Mouse (Mus musculus): ENCODE data around the gene Klhdc2. TPM values are rescaled to one million over a fixed set of nuclear protein-coding genes. Genes with fewer than 3 reads are reported as not detected.

Klhdc2 gene
- 148 and 150 TPM in 2 replicates for polyA plus RNA-seq (2015; fragmentation: Nextera tagmentation; extraction: Ambion mirVana)

- H3K27me3 ChIP-seq: no peaks in the 10 kb centered on the region
Measured at GRCm38 (mm10) chr12:69296511-69297410, at the start of gene Klhdc2. Klhdc2 (plus strand) TSS chr12:69296681.

DNA sequence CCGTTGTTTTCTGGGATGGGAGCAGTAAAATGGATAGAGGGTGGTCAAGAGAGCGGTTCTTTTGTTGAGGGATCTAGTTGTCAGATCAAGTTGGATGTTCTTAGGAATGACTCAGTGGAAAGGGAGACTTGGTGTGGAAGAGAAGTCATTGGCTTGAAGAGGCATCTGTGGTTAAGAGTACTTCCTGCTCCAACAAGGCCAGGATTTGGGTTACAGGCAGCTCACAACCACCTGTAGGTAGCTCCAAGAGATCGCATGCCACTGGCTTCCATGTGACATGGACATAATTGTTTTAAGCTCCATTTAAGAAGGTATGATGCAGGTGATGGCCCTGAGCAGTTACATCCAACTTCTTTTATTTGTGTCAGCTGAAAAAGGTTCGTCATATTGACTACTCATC lies 46.7 kb upstream of the Klhdc2 start:
- no peak for ATAC-seq (ENCODE audit: insufficient number of reproducible peaks, insufficient read depth, low FRiP score, low TSS enrichment, low read depth)
- H3K27ac ChIP-seq: no peak overlapping the region
- H3K4me3 ChIP-seq: no peak overlapping the region
- H3K9me3 ChIP-seq: no peaks in the 10 kb centered on the region
- H3K4me2 ChIP-seq: no peak overlapping the region
- no peaks in the 10 kb centered on the region for H3K4me1 ChIP-seq
- no peak overlapping the region for H3K9ac ChIP-seq
- no peaks in the 10 kb centered on the region for H3K36me3 ChIP-seq
- WGBS: 79% methylated on average over 4 of the region's 4 CpGs
- H3K27me3 ChIP-seq: no peaks in the 10 kb centered on the region

More at GRCm38 (mm10) chr12:69296511-69297410, at the start of gene Klhdc2:
- Histone ChIP-seq H3K27ac (peak within 1 kb of the TSS; percentile 96), H3K36me3 (peaks cover 17% of the 10 kb centered on the region), H3K4me3 (peak within 1 kb of the TSS; percentile 90), H3K4me1 (peaks cover 28% of the 10 kb centered on the region), H3K9ac (peak within 1 kb of the TSS; percentile 98), H3K4me2 (peak within 1 kb of the TSS; percentile 73), H3K9me3 (no peaks in the 10 kb centered on the region)
- WGBS: under 1% methylated on average over 90 of the region's 98 CpGs
- peak; percentile 87 for ATAC-seq (ENCODE audit: insufficient number of reproducible peaks, insufficient read depth, low FRiP score, low TSS enrichment, low read depth)

DNA sequence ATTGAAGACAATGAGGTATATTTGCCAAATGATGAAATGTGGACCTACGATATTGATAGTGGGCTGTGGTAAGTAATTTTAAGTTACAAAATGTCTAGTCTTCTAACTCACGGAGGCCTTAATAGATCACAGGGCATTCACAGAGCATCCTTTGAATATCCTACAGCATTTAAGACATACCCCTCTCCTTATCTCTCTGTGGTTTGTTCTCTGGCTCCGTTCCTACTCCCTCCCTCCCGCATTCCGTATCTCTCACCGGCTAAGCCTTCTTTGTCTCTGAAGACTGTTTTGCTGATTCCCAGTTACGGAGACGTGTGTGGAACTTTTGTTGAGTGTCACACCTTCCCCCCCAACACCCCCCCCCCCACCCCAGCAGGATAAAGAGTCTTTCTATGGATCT lies 45.7 kb upstream of the Klhdc2 start:
- no peak overlapping the region for H3K4me3 ChIP-seq
- 82% methylated on average over 8 of the region's 8 CpGs for WGBS
- no peaks in the 10 kb centered on the region for H3K4me1 ChIP-seq
- no peak overlapping the region for H3K4me2 ChIP-seq
- no peak overlapping the region for H3K9ac ChIP-seq
- H3K9me3 ChIP-seq: no peaks in the 10 kb centered on the region
- no peaks in the 10 kb centered on the region for H3K27me3 ChIP-seq
- H3K27ac ChIP-seq: no peak overlapping the region
- H3K36me3 ChIP-seq: no peaks in the 10 kb centered on the region
- no peak for ATAC-seq (ENCODE audit: insufficient number of reproducible peaks, insufficient read depth, low FRiP score, low TSS enrichment, low read depth)

DNA sequence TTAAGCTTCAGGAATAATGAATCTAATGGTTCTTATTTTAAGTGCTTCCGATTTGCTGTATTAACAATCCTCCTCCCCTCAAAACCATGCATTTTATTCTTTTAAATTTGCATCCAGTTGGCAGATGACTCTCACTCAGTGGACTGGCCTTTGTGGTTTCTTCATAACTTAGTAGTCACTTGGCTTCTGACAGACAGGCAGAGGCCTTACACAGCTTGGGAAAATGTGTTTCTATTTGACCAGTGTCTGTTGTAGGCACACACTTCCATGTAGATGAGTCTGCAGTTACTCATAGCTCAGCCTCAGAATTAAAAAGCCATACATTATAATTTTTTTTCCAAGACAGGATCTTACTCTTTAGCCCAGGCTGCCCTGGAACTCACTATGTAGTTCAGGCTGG lies 42.7 kb upstream of the Klhdc2 start:
- ATAC-seq (ENCODE audit: insufficient number of reproducible peaks, insufficient read depth, low FRiP score, low TSS enrichment, low read depth): no peak
- 90% methylated on average over 1 of the region's 1 CpGs for WGBS
- Histone ChIP-seq H3K27ac (no peak overlapping the region), H3K9ac (no peak overlapping the region), H3K36me3 (no peaks in the 10 kb centered on the region), H3K27me3 (no peaks in the 10 kb centered on the region), H3K9me3 (no peaks in the 10 kb centered on the region), H3K4me2 (no peak overlapping the region), H3K4me1 (no peaks in the 10 kb centered on the region), H3K4me3 (no peak overlapping the region)

- no peaks in the 10 kb centered on the region for H3K4me1 ChIP-seq
- no peaks in the 10 kb centered on the region for H3K9me3 ChIP-seq
- no peak overlapping the region for H3K9ac ChIP-seq
- no peak overlapping the region for H3K27ac ChIP-seq
- 77% methylated on average over 11 of the region's 11 CpGs for WGBS
- H3K27me3 ChIP-seq: no peaks in the 10 kb centered on the region
- ATAC-seq (ENCODE audit: insufficient number of reproducible peaks, insufficient read depth, low FRiP score, low TSS enrichment, low read depth): no peak
- no peaks in the 10 kb centered on the region for H3K36me3 ChIP-seq
- no peak overlapping the region for H3K4me3 ChIP-seq
- no peak overlapping the region for H3K4me2 ChIP-seq
Measured at GRCm38 (mm10) chr12:69257836-69258235, 38.6 kb upstream of the Klhdc2 start.

DNA sequence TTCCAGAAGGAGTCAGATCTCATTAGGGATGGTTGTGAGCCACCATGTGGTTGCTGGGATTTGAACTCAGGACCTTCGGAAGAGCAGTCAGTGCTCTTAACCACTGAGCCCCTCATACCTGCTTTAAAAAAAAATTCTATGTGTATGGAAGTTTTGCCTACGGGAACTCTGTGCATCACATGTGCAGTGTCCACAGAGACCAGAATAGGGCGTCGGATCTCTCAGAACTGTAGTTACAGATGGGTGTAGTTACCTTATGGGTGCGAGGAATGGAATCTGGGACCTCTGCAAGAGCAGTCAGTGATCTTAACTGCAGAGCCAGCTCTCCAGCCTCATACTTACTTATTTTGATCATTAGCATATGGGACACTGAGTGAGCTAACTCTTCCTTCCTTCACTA lies 34.2 kb upstream of the Klhdc2 start:
- Histone ChIP-seq H3K4me2 (no peak overlapping the region), H3K4me3 (no peak overlapping the region), H3K27ac (no peak overlapping the region), H3K27me3 (no peaks in the 10 kb centered on the region), H3K9ac (no peak overlapping the region), H3K4me1 (no peaks in the 10 kb centered on the region), H3K9me3 (no peaks in the 10 kb centered on the region), H3K36me3 (no peaks in the 10 kb centered on the region)
- ATAC-seq (ENCODE audit: insufficient number of reproducible peaks, insufficient read depth, low FRiP score, low TSS enrichment, low read depth): no peak
- WGBS: 90% methylated on average over 5 of the region's 5 CpGs

DNA sequence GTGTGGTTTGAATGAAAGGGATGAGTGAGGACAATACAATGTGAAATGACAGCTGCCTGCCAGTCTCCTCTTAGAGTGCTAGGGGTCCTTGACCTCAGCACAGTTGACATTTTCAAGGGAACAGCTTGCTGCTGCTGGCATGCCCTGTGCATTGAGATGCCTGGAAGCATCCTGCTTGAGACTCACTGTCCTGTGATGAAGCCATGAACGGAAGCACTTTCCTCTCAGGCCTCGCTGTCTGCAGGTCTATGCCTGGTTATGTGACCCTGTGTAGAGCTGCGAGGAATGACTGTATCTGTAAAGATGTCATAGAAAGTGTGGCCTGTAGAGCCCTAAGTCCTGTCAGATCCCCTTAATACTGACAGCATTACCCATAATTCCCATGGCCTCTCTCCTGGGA lies 31.4 kb upstream of the Klhdc2 start:
- WGBS: 83% methylated on average over 3 of the region's 3 CpGs
- H3K9me3 ChIP-seq: no peaks in the 10 kb centered on the region
- no peaks in the 10 kb centered on the region for H3K4me1 ChIP-seq
- no peak overlapping the region for H3K4me3 ChIP-seq
- no peak for ATAC-seq (ENCODE audit: insufficient number of reproducible peaks, insufficient read depth, low FRiP score, low TSS enrichment, low read depth)
- H3K9ac ChIP-seq: no peak overlapping the region
- H3K36me3 ChIP-seq: no peaks in the 10 kb centered on the region
- H3K27me3 ChIP-seq: no peaks in the 10 kb centered on the region
- no peak overlapping the region for H3K27ac ChIP-seq
- H3K4me2 ChIP-seq: no peak overlapping the region

GRCm38 (mm10) chr12:69267956-69268632 lies 28.4 kb upstream of the Klhdc2 start:
- H3K9me3 ChIP-seq: no peaks in the 10 kb centered on the region
- no peak overlapping the region for H3K4me3 ChIP-seq
- H3K9ac ChIP-seq: no peak overlapping the region
- no peak overlapping the region for H3K4me2 ChIP-seq
- no peak for ATAC-seq (ENCODE audit: insufficient number of reproducible peaks, insufficient read depth, low FRiP score, low TSS enrichment, low read depth)
- H3K27me3 ChIP-seq: no peaks in the 10 kb centered on the region
- H3K4me1 ChIP-seq: no peaks in the 10 kb centered on the region
- WGBS: 78% methylated on average over 11 of the region's 11 CpGs
- no peak overlapping the region for H3K27ac ChIP-seq
- no peaks in the 10 kb centered on the region for H3K36me3 ChIP-seq

DNA sequence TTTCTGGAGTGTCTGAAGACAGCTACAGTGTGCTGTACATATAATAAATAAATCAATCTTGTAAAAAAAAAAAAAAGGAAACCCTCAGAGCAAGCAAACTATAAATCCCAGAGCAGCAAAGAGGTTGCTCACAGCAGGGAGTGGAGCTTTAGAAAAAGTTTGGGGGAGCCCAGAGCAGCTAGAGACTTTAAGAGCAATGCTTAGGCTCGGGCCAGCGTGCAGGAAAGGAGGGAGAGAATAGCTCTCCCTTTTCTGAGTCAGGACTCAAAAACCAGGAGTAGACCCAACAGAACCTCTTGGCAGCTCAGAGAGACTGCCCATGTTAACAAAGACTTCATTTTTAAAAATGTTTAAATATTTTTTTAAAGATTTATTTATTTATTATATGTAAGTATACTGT lies 27.5 kb upstream of the Klhdc2 start:
- ATAC-seq (ENCODE audit: insufficient number of reproducible peaks, insufficient read depth, low FRiP score, low TSS enrichment, low read depth): no peak
- WGBS: 64% methylated on average over 2 of the region's 2 CpGs

DNA sequence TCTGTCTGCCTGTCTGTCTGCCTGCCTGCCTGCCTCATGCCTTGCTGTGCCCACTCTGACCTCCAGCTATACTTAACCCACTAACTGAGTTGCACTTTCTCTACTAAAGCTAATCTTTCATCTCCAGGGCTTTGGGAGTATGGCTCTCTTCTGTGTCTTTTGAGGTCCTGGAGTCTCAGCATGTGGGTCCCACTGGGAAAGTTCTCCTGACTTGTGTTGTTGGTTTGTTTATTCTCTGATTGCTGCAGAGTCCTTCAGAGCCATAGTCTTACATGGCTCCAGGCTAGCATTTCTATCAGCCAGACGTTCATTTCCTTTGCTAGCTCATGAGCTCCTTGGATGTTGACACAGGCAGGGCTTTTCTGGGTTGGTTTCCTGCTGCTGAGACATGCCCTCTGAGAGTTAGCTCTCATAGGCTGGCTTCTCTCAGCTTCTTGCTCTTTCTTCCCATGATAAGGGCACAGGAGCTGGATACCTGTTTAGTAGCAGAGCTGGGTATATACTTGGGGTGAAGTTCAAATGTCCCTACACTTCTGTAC lies 16.5 kb upstream of the Klhdc2 start:
- no peaks in the 10 kb centered on the region for H3K9me3 ChIP-seq
- no peaks in the 10 kb centered on the region for H3K27me3 ChIP-seq
- H3K27ac ChIP-seq: no peak overlapping the region
- no peak overlapping the region for H3K9ac ChIP-seq
- no peaks in the 10 kb centered on the region for H3K36me3 ChIP-seq
- 14% methylated on average over 1 of the region's 1 CpGs for WGBS
- H3K4me2 ChIP-seq: no peak overlapping the region
- H3K4me1 ChIP-seq: no peaks in the 10 kb centered on the region
- H3K4me3 ChIP-seq: no peak overlapping the region
- ATAC-seq (ENCODE audit: insufficient number of reproducible peaks, insufficient read depth, low FRiP score, low TSS enrichment, low read depth): no peak

More for the DNA sequence above, 27.5 kb upstream of the Klhdc2 start:
- Histone ChIP-seq H3K36me3 (no peaks in the 10 kb centered on the region), H3K4me1 (no peaks in the 10 kb centered on the region), H3K9ac (no peak overlapping the region), H3K27me3 (no peaks in the 10 kb centered on the region), H3K9me3 (no peaks in the 10 kb centered on the region), H3K27ac (no peak overlapping the region), H3K4me3 (no peak overlapping the region), H3K4me2 (no peak overlapping the region)

DNA sequence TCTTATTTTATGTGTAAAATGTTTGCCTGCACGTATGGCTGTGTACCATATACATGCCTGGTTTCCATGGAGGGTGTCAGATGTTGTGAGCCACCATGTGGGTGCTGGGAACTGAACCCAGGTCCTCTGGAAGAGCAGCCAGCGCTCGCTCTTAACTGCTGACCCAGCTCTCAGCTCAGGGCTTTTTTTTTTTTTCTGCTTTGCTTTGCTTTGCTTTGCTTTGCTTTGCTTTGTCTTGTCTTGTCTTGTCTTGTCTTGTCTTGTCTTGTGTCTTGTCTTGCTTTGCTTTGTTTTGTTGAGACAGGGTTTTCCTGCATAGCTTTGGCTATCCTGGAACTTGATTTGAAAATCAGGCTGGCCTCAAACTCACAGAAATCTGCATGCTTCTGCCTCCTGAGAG lies 15.6 kb upstream of the Klhdc2 start:
- Histone ChIP-seq H3K4me3 (no peak overlapping the region), H3K27me3 (no peaks in the 10 kb centered on the region), H3K27ac (no peak overlapping the region), H3K9ac (no peak overlapping the region), H3K9me3 (no peaks in the 10 kb centered on the region), H3K4me1 (no peaks in the 10 kb centered on the region), H3K36me3 (no peaks in the 10 kb centered on the region), H3K4me2 (no peak overlapping the region)
- WGBS: 91% methylated on average over 3 of the region's 3 CpGs
- ATAC-seq (ENCODE audit: insufficient number of reproducible peaks, insufficient read depth, low FRiP score, low TSS enrichment, low read depth): no peak

DNA sequence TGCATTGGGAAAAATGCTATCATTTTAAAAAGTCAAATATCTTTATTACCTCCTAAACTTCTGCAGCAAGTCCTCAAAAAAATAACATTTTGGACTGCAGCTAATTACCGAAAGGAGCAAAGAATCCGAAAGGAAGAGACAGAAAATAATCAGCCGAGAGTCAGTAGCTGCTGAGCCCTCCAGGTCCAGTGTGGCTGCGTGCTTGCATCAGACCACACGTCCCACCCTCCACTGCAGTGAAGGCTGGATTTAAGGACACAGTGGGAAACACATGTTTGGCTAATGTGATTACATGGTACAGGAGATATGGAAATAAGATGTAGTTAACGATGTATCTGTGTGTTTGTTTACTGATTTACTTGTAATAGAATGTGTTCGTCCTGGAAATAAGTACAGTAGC lies 13.3 kb upstream of the Klhdc2 start:
- Histone ChIP-seq H3K4me2 (no peak overlapping the region), H3K36me3 (no peaks in the 10 kb centered on the region), H3K9me3 (no peaks in the 10 kb centered on the region), H3K27me3 (no peaks in the 10 kb centered on the region), H3K27ac (no peak overlapping the region), H3K9ac (no peak overlapping the region), H3K4me3 (no peak overlapping the region), H3K4me1 (no peaks in the 10 kb centered on the region)
- ATAC-seq (ENCODE audit: insufficient number of reproducible peaks, insufficient read depth, low FRiP score, low TSS enrichment, low read depth): no peak
- 74% methylated on average over 7 of the region's 7 CpGs for WGBS

Data from embryonic facial prominence, embryonic 13.5 days (tissue).